Mouse (Mus musculus): ENCODE results near the gene A930018P22Rik. TPM values are rescaled to one million over a fixed set of nuclear protein-coding genes. Genes with fewer than 3 reads are reported as not detected.

A930018P22Rik gene
- polyA plus RNA-seq, 1 experiment from 2014 or later = 0.24 TPM

DNA sequence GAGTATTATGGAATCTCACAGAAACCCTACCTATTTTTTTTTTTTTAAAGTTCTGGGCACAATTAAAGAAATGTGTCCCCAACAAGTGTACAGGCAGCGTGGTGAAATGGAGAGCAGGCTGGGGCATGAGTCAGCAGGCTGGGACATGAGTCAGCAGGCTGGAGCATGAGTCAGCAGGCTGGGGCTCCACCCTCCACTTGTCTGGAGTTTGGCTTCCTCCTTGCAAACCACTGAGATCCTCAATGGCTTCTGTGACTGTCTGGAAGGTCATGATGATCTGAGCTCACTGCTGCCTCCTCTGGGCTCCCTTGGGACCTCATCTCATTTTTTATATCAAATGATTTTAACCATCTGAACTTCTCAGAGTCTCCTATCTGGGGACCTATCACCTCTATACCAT is 23.4 kb downstream of the A930018P22Rik start:
- Histone ChIP-seq H3K4me2 (replicated peaks) (no peak overlapping the region), H3K9me3 (no peaks in the 10 kb centered on the region), H3K4me3 (no peak overlapping the region), H3K4me1 (no peaks in the 10 kb centered on the region), H3K27ac (no peak overlapping the region), H3K9ac (no peak overlapping the region), H3K36me3 (no peaks in the 10 kb centered on the region), H3K27me3 (replicated peaks) (no peaks in the 10 kb centered on the region)
- 91% methylated on average over 1 of the region's 1 CpGs for WGBS
- no peak for ATAC-seq (ENCODE audit: low FRiP score, low read depth)

DNA sequence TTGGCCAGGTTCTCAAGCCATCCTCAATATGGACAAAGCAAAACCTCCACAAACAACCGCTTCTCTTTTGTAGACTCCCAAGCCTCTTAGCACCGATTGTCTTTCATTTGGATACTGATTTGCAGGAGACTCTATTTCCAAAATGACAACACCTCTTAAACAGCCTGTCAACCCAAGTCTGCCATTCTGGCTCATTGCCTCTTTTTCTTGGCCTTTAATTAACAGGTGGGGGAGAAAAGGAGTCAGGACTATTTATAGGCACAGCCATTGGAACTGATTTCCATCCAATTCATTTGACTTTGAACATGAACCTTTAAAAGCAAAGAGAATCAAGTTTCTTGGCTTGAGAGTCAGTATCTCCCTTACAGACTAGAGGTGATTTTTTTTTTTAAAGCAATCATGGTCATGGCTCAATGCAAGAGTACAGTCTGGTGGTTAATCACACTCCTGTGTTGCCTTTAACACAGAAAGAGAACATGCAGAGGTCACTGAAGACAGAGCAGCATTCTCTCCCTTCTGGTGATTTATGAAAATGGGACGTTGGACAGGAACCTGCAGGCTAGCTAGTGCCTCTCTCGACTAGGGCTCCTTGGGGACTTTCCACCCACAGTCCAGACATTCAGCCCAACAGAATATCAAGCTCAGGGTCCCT is 25.5 kb downstream of the A930018P22Rik start:
- 59% methylated on average over 4 of the region's 4 CpGs for WGBS
- Histone ChIP-seq H3K4me2 (replicated peaks) (no peak overlapping the region), H3K9me3 (no peaks in the 10 kb centered on the region), H3K27ac (no peak overlapping the region), H3K36me3 (no peaks in the 10 kb centered on the region), H3K4me3 (no peak overlapping the region), H3K27me3 (replicated peaks) (no peaks in the 10 kb centered on the region), H3K4me1 (no peaks in the 10 kb centered on the region), H3K9ac (no peak overlapping the region)
- ATAC-seq (ENCODE audit: low FRiP score, low read depth) = no peak

GRCm38 (mm10) chr2:104150608-104151397 is 28.2 kb downstream of the A930018P22Rik start:
- Histone ChIP-seq H3K4me2 (replicated peaks) (no peak overlapping the region), H3K4me3 (no peak overlapping the region), H3K4me1 (no peaks in the 10 kb centered on the region), H3K27ac (no peak overlapping the region), H3K27me3 (replicated peaks) (no peaks in the 10 kb centered on the region), H3K36me3 (no peaks in the 10 kb centered on the region), H3K9ac (no peak overlapping the region), H3K9me3 (no peaks in the 10 kb centered on the region)
- 87% methylated on average over 6 of the region's 6 CpGs for WGBS
- ATAC-seq (ENCODE audit: low FRiP score, low read depth) = no peak

DNA sequence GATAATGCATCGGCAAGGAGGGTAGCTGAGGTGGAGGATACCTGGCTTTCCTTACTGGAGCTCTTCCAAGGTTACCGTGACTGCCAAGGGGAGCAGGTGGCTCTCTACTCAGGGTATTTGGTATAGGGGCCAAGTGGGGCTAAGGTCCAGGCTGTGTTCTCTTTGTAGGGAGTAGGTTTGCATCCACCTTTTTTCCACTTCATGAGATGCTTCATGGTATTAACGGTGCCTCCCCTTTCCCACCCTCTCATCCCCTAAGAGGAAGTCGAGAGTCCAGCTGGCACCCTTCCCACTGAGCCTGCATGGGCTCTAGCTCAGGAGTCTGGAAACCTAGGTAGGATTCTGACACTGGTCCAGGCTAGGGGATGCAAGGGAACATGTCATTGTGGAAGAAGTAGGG is 30.8 kb downstream of the A930018P22Rik start:
- Histone ChIP-seq H3K9ac (no peak overlapping the region), H3K27me3 (replicated peaks) (no peaks in the 10 kb centered on the region), H3K4me2 (replicated peaks) (no peak overlapping the region), H3K4me3 (no peak overlapping the region), H3K27ac (no peak overlapping the region), H3K36me3 (no peaks in the 10 kb centered on the region), H3K4me1 (no peaks in the 10 kb centered on the region), H3K9me3 (no peaks in the 10 kb centered on the region)
- WGBS = 91% methylated on average over 4 of the region's 4 CpGs
- no peak for ATAC-seq (ENCODE audit: low FRiP score, low read depth)

- Histone ChIP-seq H3K9ac (no peak overlapping the region), H3K4me1 (no peaks in the 10 kb centered on the region), H3K27me3 (replicated peaks) (no peaks in the 10 kb centered on the region), H3K9me3 (no peaks in the 10 kb centered on the region), H3K4me2 (replicated peaks) (no peak overlapping the region), H3K4me3 (no peak overlapping the region), H3K27ac (no peak overlapping the region), H3K36me3 (no peaks in the 10 kb centered on the region)
- ATAC-seq (ENCODE audit: low FRiP score, low read depth) = no peak
- 89% methylated on average over 3 of the region's 3 CpGs for WGBS
These were observed 31.3 kb downstream of the A930018P22Rik start for GRCm38 (mm10) chr2:104153876-104154275.

DNA sequence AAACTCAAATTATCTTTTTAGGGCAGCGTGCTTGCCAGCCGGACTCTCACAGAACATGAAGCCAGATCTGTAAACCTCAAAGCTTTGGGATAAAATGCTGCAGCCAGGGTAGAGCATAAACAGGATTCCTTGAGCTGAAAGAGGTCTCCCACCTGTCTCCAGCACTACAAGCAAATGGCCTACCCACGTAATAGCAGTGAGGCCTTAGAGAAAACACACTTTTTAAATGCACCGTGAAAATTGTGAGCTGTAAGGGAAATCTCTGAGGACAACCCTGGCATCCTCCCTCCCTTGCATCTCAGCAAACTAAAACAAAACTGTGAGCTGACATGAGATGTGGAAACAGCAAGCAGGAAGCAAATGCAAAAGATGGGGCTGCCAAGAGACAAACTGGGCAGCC is 35.3 kb downstream of the A930018P22Rik start:
- WGBS = 78% methylated on average over 4 of the region's 4 CpGs
- H3K27ac ChIP-seq = no peak overlapping the region

GRCm38 (mm10) chr2:104163418-104163817 is 40.8 kb downstream of the A930018P22Rik start:
- 75% methylated on average over 7 of the region's 7 CpGs for WGBS
- H3K27me3 ChIP-seq (replicated peaks) = no peaks in the 10 kb centered on the region
- no peaks in the 10 kb centered on the region for H3K9me3 ChIP-seq
- H3K4me3 ChIP-seq = no peak overlapping the region
- H3K27ac ChIP-seq = no peak overlapping the region
- no peak overlapping the region for H3K4me2 ChIP-seq (replicated peaks)
- ATAC-seq (ENCODE audit: low FRiP score, low read depth) = no peak
- no peak overlapping the region for H3K9ac ChIP-seq
- no peaks in the 10 kb centered on the region for H3K36me3 ChIP-seq
- no peaks in the 10 kb centered on the region for H3K4me1 ChIP-seq

More for the DNA sequence above, 35.3 kb downstream of the A930018P22Rik start:
- no peak overlapping the region for H3K4me3 ChIP-seq
- no peaks in the 10 kb centered on the region for H3K9me3 ChIP-seq
- no peaks in the 10 kb centered on the region for H3K4me1 ChIP-seq
- ATAC-seq (ENCODE audit: low FRiP score, low read depth) = no peak
- no peak overlapping the region for H3K9ac ChIP-seq
- H3K27me3 ChIP-seq (replicated peaks) = no peaks in the 10 kb centered on the region
- H3K36me3 ChIP-seq = no peaks in the 10 kb centered on the region
- H3K4me2 ChIP-seq (replicated peaks) = no peak overlapping the region

DNA sequence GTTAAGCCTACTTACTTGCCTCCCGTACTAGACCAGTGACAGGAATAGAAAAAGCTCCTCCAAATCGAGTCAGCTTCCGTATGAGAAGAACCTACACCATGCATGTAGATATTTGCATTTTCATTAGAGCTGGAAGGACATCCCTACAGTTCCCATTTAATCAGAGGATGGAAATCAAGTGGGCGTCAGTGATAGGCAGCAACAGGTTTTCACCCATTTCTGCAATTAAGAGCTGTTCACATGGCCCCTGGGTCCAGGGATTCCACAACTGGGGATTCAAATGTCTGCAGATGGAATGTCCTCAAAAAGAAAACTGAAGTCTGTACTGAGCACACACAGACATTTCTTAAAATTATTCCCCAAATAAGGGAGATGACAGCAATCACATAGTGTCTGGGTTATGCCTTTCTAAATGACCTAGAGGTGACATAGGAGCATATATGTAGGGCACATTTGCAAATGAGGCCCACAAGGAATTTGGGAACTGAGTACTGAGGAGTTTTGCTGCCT is 41.5 kb downstream of the A930018P22Rik start:
- no peak overlapping the region for H3K27ac ChIP-seq
- no peaks in the 10 kb centered on the region for H3K9me3 ChIP-seq
- ATAC-seq (ENCODE audit: low FRiP score, low read depth) = no peak
- no peaks in the 10 kb centered on the region for H3K27me3 ChIP-seq (replicated peaks)
- WGBS = 92% methylated on average over 4 of the region's 4 CpGs
- no peak overlapping the region for H3K4me3 ChIP-seq
- no peaks in the 10 kb centered on the region for H3K36me3 ChIP-seq
- no peaks in the 10 kb centered on the region for H3K4me1 ChIP-seq
- H3K4me2 ChIP-seq (replicated peaks) = no peak overlapping the region
- H3K9ac ChIP-seq = no peak overlapping the region

DNA sequence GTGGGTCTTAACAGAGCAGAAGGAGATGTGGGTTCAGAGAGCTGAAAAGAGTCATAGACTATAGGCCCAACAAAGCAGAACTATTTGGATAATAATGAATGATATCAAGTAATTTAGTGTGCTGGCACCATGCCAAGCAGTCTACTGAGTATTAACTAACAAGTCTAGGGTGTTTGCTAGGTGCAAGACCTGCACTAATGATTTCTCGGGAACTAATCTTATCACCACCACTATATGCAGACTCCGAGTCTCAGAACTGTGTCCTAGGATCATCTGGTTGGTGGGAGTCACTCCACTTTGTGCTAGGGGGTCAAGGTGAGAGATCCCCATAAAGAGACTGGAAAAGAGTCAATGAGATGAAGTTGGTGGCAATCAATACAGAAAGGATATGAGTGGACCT is 43.1 kb downstream of the A930018P22Rik start:
- Histone ChIP-seq H3K4me2 (replicated peaks) (no peak overlapping the region), H3K36me3 (no peaks in the 10 kb centered on the region), H3K4me3 (no peak overlapping the region), H3K9me3 (no peaks in the 10 kb centered on the region), H3K27ac (no peak overlapping the region), H3K9ac (no peak overlapping the region), H3K4me1 (no peaks in the 10 kb centered on the region), H3K27me3 (replicated peaks) (no peaks in the 10 kb centered on the region)
- 91% methylated on average over 2 of the region's 2 CpGs for WGBS
- ATAC-seq (ENCODE audit: low FRiP score, low read depth) = no peak

GRCm38 (mm10) chr2:104167765-104168164 is 45.2 kb downstream of the A930018P22Rik start:
- Histone ChIP-seq H3K4me1 (no peaks in the 10 kb centered on the region), H3K4me2 (replicated peaks) (no peak overlapping the region), H3K9me3 (no peaks in the 10 kb centered on the region), H3K27ac (no peak overlapping the region), H3K4me3 (no peak overlapping the region), H3K9ac (no peak overlapping the region), H3K27me3 (replicated peaks) (no peaks in the 10 kb centered on the region), H3K36me3 (no peaks in the 10 kb centered on the region)
- 94% methylated on average over 23 of the region's 23 CpGs for WGBS
- ATAC-seq (ENCODE audit: low FRiP score, low read depth) = no peak

- Histone ChIP-seq H3K9me3 (no peaks in the 10 kb centered on the region), H3K4me2 (replicated peaks) (no peak overlapping the region), H3K4me3 (no peak overlapping the region), H3K36me3 (no peaks in the 10 kb centered on the region), H3K27ac (no peak overlapping the region), H3K27me3 (replicated peaks) (no peaks in the 10 kb centered on the region), H3K9ac (no peak overlapping the region), H3K4me1 (no peaks in the 10 kb centered on the region)
- ATAC-seq (ENCODE audit: low FRiP score, low read depth) = no peak; the same call in 1 of the 2 replicates
- 69% methylated on average over 17 of the region's 17 CpGs for WGBS
These were observed 45.8 kb downstream of the A930018P22Rik start for GRCm38 (mm10) chr2:104168186-104168896.

- H3K4me1 ChIP-seq = peaks cover 11% of the 10 kb centered on the region; the same call in 1 of the 2 replicates
- no peaks in the 10 kb centered on the region for H3K36me3 ChIP-seq
- no peak overlapping the region for H3K9ac ChIP-seq
- H3K9me3 ChIP-seq = no peaks in the 10 kb centered on the region
- no peak overlapping the region for H3K4me3 ChIP-seq
- 76% methylated on average over 11 of the region's 11 CpGs for WGBS
- H3K27ac ChIP-seq = no peak overlapping the region
- no peak overlapping the region for H3K4me2 ChIP-seq (replicated peaks)
- no peak for ATAC-seq (ENCODE audit: low FRiP score, low read depth)
- no peaks in the 10 kb centered on the region for H3K27me3 ChIP-seq (replicated peaks)
These were observed 50.3 kb downstream of the A930018P22Rik start for GRCm38 (mm10) chr2:104172695-104173348.

Data from neural tube, embryonic 12.5 days (tissue).